Comparison of ENCODE assay signal across 12 mouse cellular contexts in the genomic region with DNA sequence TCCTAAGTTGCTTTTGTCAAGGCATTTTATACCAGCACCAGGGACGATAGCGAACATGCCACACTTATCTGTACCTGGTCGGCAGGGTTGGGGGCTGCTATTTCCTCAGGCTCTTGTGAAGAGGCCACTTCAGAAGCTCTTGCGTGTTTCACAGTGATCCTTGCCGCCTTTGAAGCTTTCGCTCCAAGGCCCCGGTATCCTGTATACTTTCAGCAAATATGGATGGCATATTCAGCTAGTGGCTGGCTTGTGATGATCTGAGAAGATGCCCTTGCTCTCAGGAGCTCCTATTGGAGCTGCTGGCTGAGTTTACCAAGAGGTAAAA.
"Had no signal": no experiment of that assay in that cellular context is flagged by ENCODE, and none has a peak within 500 bp of the region (broad histone marks: within the 10 kb centered on the region; RNA-seq: fewer than 3 reads in every experiment).

No protein-coding gene starts in this region.

- H3K9me3 ChIP-seq: liver, embryonic 13.5 days had no signal

- H3K4me1 ChIP-seq: liver, embryonic 13.5 days had no signal

- H3K9ac ChIP-seq: liver, embryonic 13.5 days had no signal

- H3K4me2 ChIP-seq: liver, embryonic 13.5 days; midbrain, embryonic 11.5 days had no signal

- H3K36me3 ChIP-seq: liver, embryonic 13.5 days had no signal

- H3K27me3 ChIP-seq: liver, embryonic 13.5 days had no signal

- H3K4me3 ChIP-seq: layer of hippocampus, adult 2 months; liver, embryonic 13.5 days had no signal

- ATAC-seq: intestine, postnatal 0 days had no signal

- H3K27ac ChIP-seq: kidney, postnatal 0 days; layer of hippocampus, adult 2 months; liver, embryonic 13.5 days had no signal

- DNase-seq: kidney, adult 2 months; kidney, postnatal 25 days; layer of hippocampus, adult 9-11 months; liver, embryonic 13.5 days; midbrain, embryonic 14.5 days; thymus, adult 2 months; thymus, postnatal 14 days; thymus, postnatal 4 days had no signal
